Mouse (Mus musculus): ENCODE data around the gene Wdr61.

Wdr61 gene

DNA sequence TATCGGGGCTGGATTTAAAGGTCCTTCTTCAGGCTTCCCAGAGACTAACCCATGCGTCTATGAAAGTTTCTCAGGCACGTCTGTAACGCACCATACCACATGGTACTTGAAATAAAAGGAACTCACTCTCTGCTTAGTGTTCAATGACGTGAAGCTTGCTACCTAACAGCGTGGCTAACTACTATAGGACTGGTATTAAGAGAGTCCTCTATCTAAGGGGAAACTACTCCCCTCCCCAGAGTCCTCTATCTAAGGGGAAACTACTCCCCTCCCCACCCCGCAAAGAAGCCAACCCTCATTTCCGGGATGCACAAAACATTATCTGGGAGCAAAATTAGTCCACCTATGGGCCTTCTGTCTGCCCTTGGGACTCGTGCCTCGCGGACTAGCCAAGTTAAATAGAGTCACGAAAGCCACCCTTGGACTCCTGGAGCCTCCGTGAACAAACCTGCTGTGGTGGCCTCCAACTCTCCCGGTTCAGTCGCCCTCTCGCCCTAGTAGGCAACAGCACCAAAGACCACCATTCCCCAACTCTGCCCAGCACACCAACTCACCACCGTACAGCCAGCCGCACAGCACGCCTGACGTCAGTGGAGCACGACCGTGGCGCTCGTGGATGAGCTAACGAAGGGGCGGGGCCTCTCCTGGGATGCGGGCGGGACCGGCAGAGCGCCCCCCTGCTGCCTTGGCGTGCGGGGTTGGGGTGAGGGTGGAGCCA, at the start of gene Wdr61:
Gene Wdr61 (minus strand): TSS at position 599 of the 718 bp plus-strand sequence.
- DNase-seq (ENCODE audit: low read depth): peak; percentile 91

- DNase-seq (ENCODE audit: low read depth): no peak
Observed at GRCm38 (mm10) chr9:54784003-54784402, 49.7 kb upstream of the Wdr61 start.

DNA sequence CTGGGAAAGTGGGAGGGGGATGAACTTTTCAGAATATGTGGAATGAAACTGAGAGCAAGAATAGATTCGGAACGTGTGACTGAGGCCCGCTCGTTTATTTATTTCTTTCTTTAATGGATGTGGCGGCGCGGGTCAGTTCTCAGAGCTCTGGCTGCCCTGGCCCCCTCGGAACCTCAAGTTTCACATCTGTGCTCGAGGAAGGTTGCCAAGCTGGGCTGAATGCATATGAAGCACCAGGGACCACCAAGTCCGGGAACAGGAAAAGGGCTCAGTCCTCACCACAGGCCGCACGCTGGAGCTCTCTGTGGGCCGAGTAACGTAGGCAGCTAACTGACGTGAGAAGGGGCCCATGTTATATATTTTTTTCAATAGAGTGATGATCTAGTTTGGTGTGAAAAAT, 48.2 kb upstream of the Wdr61 start:
- DNase-seq (ENCODE audit: low read depth): no peak

- no peak for DNase-seq (ENCODE audit: low read depth)
Observed at GRCm38 (mm10) chr9:54779280-54779679, 45.0 kb upstream of the Wdr61 start.

- no peak for DNase-seq (ENCODE audit: low read depth)
Observed at GRCm38 (mm10) chr9:54776451-54776982, 42.2 kb upstream of the Wdr61 start.

DNA sequence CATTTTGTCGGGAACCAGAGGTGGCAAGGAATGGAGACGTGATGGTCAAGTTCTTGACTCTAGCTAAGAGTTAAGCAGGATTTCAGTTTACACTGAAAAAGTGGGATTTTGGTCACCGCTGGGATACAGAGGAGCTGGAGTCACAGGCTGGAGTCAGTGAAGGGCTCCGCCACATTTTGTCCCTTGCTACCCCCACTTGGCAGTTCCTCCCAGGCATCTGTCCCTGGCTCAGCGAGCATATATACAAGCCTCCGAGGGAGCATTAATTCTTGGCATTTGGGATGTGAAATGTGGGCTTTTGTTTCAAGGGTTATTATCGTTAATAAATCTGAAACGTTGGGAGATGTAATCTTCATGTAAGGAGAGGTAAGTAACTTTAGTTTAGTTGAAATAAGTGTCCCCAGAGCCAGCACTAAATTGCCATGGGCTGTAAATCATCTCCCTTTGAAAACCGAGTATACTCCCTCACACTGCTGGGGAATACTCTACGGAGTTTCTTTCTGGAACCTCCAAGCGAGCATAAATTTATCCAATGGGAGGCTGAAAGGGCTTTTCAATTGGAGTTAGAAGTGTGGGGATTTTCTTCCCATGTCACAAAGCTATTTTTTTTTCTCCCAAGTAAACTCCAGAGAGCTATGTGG, 35.9 kb upstream of the Wdr61 start:
- no peak for DNase-seq (ENCODE audit: low read depth)

DNA sequence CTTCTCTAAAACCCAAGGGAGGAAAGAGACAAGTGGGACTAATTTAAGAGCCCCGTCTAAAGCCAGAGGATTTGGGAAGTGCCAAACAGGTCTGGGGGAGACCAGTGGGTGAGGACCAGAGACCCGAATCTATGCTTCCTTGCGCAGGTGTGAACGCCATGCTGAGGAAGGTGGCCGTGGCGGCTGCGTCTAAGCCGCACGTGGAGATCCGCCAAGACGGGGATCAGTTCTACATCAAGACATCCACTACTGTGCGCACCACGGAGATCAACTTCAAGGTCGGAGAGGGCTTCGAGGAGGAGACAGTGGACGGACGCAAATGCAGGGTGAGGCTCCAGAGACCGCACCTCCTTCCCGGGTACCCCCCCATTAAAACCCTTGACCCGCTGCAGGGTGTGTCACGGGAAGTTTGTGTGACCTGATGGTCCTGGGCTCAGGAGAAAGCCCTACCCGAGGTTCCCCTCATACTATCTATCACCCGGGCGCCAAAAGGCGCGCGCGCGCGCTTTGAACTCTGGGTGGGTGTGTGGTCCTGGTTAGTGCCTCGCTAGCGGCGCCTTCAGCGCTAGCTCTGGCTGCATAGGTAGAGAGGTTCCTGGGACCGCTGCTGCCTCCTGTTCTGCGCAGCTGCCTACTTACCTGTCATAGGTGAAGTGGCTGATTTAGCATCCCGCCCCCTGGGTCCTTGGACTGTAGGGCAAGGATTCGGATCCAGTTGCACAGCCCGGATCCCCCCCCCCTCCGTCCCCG, 31.2 kb upstream of the Wdr61 start:
- DNase-seq (ENCODE audit: low read depth): no peak

DNA sequence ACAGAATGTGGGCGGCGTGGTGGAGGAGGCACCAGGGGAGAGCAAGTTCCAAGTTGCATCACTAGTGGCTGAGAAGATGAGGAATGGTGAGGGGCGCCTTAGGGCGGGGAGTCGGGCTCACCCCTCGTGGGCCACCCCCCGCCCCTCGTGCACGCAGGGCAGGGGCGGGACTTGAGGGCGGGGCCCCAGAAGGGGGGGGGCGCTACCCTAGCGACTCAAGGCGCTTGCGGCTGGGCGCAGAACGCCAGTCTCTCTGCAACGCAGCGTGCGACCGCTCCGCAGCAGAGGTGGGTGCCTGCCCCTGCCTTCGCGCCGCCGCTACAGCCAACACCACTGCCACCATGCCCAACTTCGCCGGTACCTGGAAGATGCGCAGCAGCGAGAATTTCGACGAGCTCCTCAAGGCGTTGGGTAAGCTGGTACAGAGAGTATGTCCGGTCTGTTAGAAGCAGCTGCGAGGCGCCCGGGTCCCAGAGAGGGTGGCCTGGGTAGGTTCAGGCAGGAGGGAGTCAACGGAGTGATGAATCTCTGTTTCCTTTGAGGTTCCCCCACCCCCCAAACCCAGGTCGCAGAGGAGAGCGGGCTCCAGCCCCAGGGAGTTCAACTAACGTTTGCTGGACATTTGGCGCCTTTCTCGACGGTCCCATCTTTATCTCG, 30.4 kb upstream of the Wdr61 start, which contains the start of gene Crabp1:
Gene Crabp1 (plus strand): TSS at position 188 of the 657 bp plus-strand sequence.
- DNase-seq (ENCODE audit: low read depth): no peak

DNA sequence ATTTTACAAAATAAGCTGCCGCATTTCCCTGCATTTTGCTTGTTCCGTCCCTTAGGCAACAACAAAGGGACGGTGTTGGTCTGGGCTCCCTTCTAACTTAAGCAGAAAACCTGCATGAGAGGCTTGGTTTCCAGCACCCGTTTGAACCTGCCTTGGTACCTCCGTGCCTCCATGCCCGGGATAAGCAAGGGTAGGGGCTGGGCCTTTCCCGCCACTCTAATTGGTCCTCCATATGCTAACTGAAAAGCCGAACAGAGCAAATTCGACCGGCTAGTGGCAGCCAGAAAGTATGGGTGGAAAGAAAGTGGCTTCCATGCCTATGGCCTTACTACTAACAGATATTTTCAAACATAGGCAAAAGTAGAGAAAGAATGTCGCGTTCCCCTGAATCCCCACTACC, 29.8 kb upstream of the Wdr61 start:
- DNase-seq (ENCODE audit: low read depth): no peak

GRCm38 (mm10) chr9:54759592-54759991, 25.3 kb upstream of the Wdr61 start:
- DNase-seq (ENCODE audit: low read depth): no peak

DNA sequence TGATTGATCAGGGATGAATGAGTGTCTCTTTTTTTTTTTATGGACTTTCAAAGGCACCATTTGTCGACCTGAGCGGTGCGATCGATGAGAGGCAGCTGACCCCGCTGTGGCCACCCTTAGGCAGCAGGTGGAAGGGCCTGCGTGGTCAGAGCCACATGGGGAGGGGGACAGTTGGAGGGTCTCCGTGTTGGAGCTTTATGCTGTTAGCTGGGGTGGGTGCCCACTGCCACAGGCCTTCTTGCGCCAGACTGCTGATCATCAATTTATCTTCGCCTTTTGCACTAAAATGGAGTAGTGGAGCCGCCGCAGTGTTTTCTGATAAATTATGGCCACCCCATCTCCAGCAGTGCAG, 18.6 kb upstream of the Wdr61 start:
- no peak for DNase-seq (ENCODE audit: low read depth)

DNA sequence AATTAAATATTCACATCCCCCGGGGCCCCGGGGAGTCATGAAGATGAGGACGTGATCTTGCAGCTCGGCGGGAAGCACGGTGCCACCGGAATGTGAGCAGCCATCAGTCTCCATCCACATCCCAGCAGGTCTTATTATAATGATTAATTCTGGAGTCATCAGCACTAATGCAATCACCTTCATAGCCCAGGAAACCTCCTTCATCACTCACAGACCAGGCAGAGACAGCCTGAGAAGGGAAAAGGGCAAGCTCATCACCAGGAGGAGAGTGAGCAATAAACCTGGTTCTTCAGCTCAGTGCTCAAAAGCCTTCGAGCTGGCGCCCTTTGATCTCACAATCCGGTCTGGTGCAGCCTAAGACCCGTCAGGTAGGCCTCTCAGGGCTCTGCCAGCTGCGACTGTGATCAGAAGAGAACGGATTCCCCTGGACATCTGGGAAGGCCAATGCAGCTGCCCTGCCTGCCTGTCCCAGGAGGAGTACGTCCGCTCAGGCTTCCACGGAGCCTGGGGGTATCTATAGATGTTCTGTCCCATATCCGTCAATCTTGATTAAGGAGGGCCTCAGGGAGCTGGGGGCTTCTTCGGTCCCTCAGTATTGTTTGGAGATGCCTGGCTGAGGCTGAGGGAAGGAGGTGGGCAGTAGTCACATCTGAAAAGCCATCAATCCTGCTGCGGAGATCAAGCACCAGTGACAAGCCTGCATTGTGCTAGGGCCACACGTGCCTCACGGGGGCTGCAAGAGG, 18.1 kb upstream of the Wdr61 start:
- DNase-seq (ENCODE audit: low read depth): no peak

DNA sequence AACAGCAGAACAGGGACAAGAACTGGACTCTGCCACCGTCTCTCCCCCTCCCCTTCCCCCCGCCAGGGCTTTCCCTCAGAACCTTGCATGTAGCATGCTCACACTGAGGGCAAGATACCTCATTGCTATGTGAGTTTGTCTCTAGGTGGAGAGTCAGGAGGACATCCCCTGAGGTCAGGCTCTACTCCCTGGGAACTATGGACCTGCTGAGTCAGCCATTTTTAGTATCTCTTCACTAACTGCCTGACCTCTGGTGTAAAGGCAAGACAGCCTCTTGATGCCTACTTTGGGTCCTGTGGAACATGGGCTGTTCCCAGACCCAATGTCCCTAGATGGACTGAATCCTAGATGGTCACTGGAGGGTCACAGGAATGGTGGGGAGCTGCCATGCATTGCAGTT, 17.4 kb upstream of the Wdr61 start:
- no peak for DNase-seq (ENCODE audit: low read depth)

DNA sequence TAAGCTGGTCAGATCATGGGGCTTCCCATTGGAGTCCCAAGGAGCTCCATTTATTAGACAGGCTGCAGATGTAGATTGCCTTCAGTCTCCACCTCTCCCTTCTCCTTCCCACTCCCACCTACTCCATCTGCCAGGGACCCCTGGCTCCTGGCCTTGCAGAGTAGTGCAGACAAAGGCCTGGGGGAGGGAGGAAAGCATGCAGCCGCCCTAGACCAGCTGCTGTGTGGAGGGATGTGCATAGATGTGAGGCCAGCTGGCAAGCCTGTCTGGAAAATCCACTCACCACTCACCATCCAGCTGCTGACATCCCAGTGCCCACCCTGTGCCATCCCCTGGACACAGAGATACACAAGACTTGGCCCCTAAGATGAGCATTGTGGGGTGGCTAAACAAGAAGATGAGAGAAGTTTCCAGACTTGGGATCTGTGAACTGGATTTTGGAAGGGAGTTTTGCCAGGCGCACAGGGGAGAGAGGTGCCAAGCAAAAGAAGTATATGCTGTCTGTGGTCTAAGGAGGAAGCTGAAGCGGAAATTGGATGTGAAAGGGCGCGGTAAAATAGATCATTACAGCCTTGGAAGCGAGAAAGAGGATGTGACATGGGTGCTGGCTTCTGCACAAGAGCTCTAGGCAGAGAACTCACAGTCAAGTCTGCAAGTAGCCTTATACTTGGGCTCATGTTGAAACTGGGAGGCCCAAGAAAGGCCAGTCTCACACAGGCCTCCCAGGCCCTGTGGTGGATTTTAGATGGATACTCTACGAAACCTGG, 16.1 kb upstream of the Wdr61 start:
- no peak for DNase-seq (ENCODE audit: low read depth)

DNA sequence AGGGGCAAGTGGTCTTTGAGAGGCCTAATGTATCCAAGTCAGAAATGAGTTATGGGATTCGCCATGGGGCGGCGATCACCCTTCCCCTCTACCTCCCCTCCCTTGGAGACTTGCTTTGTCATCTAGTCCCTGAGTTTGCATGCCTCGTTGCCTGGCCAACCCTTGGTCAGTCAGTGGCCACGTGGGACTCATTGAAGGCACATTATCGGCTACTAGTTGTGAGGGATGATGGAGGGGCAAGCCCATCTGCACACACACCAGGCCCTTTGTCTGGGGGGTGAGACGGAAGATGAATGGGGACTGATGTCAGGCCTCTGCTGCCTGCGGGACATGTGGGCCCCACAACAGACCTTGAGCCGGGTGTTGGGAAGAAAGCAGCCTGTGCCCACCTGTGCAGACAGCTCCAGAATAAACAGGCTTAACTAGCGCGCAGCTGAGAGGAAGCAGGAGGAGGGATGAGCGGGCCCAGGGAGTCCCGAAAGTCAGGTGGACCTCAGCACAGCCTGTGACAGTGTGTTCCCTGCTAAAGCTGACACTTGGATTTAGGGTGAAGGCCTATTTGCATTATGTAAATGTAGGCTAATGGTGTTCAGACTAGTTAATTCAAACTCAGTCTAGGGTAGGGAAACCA, 11.5 kb upstream of the Wdr61 start:
- DNase-seq (ENCODE audit: low read depth): no peak

- DNase-seq (ENCODE audit: low read depth): no peak
Observed at GRCm38 (mm10) chr9:54743891-54744290, 9.6 kb upstream of the Wdr61 start.

DNA sequence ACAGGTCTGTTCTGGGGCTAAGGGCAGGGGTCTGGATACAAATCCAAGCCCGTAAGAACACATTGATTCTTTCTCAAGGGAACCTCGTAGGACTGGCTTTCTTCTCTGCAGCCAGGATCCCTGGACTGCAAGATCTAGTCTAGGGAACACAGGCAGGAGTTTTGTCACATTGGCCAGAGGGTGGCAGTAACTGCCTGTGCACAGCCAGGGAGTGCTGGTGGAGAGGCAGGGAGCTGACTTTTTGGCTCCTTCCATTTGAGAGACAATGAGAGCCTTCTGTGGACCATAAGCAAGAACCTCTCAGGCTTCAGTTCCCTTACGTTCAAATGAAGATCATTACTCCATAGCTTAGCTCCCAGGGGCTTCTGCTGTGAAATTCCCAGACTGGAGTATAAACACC, 4.1 kb upstream of the Wdr61 start:
- DNase-seq (ENCODE audit: low read depth): no peak

DNA sequence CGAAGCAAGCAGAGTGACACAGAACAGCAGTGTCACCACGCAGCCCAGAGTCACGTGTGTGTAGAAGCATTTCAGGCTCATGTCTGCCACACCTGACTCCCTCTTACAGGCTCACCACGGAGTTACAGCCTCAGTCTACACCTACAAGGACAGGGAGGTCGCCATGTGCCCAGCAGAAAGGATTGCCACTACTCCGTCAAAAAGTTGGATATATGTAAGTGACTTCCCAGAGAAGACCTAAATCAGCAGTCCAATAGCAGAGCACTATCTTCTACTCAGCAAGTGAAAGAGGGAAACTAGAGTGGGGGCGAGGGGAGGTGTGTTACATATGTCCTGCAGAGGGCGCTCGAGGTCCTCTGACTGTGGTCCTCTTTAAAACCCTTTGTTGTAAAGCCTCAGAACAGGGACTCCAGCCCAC, 2.0 kb upstream of the Wdr61 start:
- peak; percentile 72 for DNase-seq (ENCODE audit: low read depth)

GRCm38 (mm10) chr9:54734639-54735252, 427 bp upstream of the Wdr61 start:
- no peak for DNase-seq (ENCODE audit: low read depth)

GRCm38 (mm10) chr9:54732122-54732521, 2.2 kb downstream of the Wdr61 start:
- DNase-seq (ENCODE audit: low read depth): peak; percentile 51
